In genomic region chr14:55458761-55459160, GRCm38 (mm10) we compare ENCODE assay signal across 20 mouse cellular contexts. TPM values are rescaled to one million over a fixed set of nuclear protein-coding genes. Genes with fewer than 3 reads are reported as not detected.
DNase-seq lines count a peak whose midpoint lies in the region; ATAC-seq lines count a peak whose summit lies in the region.
"Had no signal": no experiment of that assay in that cellular context is flagged by ENCODE, and none has a peak within 500 bp of the region (broad histone marks: within the 10 kb centered on the region; RNA-seq: fewer than 3 reads in every experiment).

No protein-coding gene starts in this region.

- H3K9ac ChIP-seq in forebrain, embryonic 16.5 days (replicated peaks; ENCODE audit: low read depth, low read length) = no peak overlapping the region
- H3K9ac ChIP-seq: embryonic facial prominence, embryonic 15.5 days; heart, embryonic 15.5 days; hindbrain, embryonic 14.5 days; intestine, embryonic 15.5 days had no signal

- no peak overlapping the region for H3K4me3 ChIP-seq in forebrain, embryonic 16.5 days (replicated peaks; ENCODE audit: low read length)
- H3K4me3 ChIP-seq: embryonic facial prominence, embryonic 15.5 days; erythroblast, embryonic 14.5 days; heart, adult 2 months; heart, embryonic 15.5 days; hindbrain, embryonic 10.5 days; intestine, embryonic 15.5 days had no signal

- H3K9me3 ChIP-seq in forebrain, embryonic 16.5 days (ENCODE audit: control insufficient read depth, low read length) = peaks cover 3% of the 10 kb centered on the region; the same call in 1 of the 2 replicates
- H3K9me3 ChIP-seq: heart, embryonic 15.5 days; intestine, embryonic 15.5 days had no signal

- no peak overlapping the region for H3K4me2 ChIP-seq in forebrain, embryonic 16.5 days (ENCODE audit: low read length)
- H3K4me2 ChIP-seq: embryonic facial prominence, embryonic 15.5 days; heart, embryonic 11.5 days; heart, embryonic 15.5 days; hindbrain, embryonic 14.5 days; intestine, embryonic 15.5 days had no signal

- H3K36me3 ChIP-seq in forebrain, embryonic 16.5 days (ENCODE audit: control insufficient read depth, insufficient read depth) = no peaks in the 10 kb centered on the region
- H3K36me3 ChIP-seq: embryonic facial prominence, embryonic 15.5 days; heart, embryonic 15.5 days; hindbrain, embryonic 10.5 days; intestine, embryonic 15.5 days had no signal

- intact Hi-C loops in heart, postnatal 10 days (cut with DNase I) = no loop called here

- peak; percentile 79 for ATAC-seq in forebrain, embryonic 16.5 days
- ATAC-seq: intestine, embryonic 15.5 days had no signal

- 0 out of 2 replicates have a peak, but pooled peaks cover 2% of the 10 kb centered on the region for H3K27me3 ChIP-seq in forebrain, embryonic 16.5 days (replicated peaks; ENCODE audit: control insufficient read depth, insufficient read depth, low read length)
- H3K27me3 ChIP-seq: embryonic facial prominence, embryonic 15.5 days; intestine, embryonic 15.5 days had no signal

- DNase-seq in heart, adult 11 months = peak; percentile 72
- DNase-seq in heart, postnatal 10 days = no peak
- DNase-seq in layer of hippocampus, adult 9-11 months = peak; percentile 13
- no peak for DNase-seq in layer of hippocampus, postnatal 25 days (ENCODE audit: extremely low spot score in 1 of 2, low spot score in 1 of 2)
- no peak for DNase-seq in thymus, postnatal 36 days

- 0 out of 2 replicates have a peak, but pooled peaks cover 6% of the 10 kb centered on the region for H3K4me1 ChIP-seq in forebrain, embryonic 16.5 days (replicated peaks; ENCODE audit: control insufficient read depth, insufficient read depth, low read length)
- H3K4me1 ChIP-seq: embryonic facial prominence, embryonic 15.5 days; heart, embryonic 15.5 days; hindbrain, embryonic 10.5 days had no signal

- WGBS in forebrain, embryonic 16.5 days = 45% methylated on average over 3 of the region's 3 CpGs

- H3K27ac ChIP-seq in forebrain, embryonic 16.5 days (ENCODE audit: low read length) = no peak overlapping the region
- H3K27ac ChIP-seq: embryonic facial prominence, embryonic 15.5 days; heart, adult 2 months; heart, embryonic 15.5 days; hindbrain, embryonic 10.5 days; hindbrain, embryonic 14.5 days; intestine, embryonic 15.5 days had no signal

RNA-seq across cellular contexts. Expression of gene Dhrs4, which starts 19.8 kb away (rescaled TPM):
- total RNA-seq in heart, postnatal 10 days (2021) = 100 to 1,000 TPM; 132 to 137 TPM
- total RNA-seq in layer of hippocampus, postnatal 25 days (2021) = 10 to 100 TPM; 20.7 to 22.1 TPM
- 43.3 and 48.2 TPM in 2 replicates for polyA plus RNA-seq in forebrain, embryonic 16.5 days (2015; fragmentation: Nextera tagmentation; extraction: Ambion mirVana)

RNA-seq across cellular contexts. Expression of gene Carmil3, which starts 31.7 kb away (rescaled TPM):
- total RNA-seq in heart, postnatal 10 days (2021) = 1 to 10 TPM; 2.8 to 4.6 TPM
- 10 to 100 TPM; 47.0 to 66.6 TPM for total RNA-seq in layer of hippocampus, postnatal 25 days (2021)
- polyA plus RNA-seq in forebrain, embryonic 16.5 days (2015; fragmentation: Nextera tagmentation; extraction: Ambion mirVana) = 29.4 and 38.1 TPM in 2 replicates
- polyA plus RNA-seq: erythroblast, embryonic 14.5 days had no signal

RNA-seq across cellular contexts. Expression of gene Cpne6, which starts 51.5 kb away (rescaled TPM):
- total RNA-seq in heart, postnatal 10 days (2021) = under 1 TPM in 1 of 2 experiments, not detected in 1; 0.12 TPM
- 100 to 1,000 TPM; 664 to 669 TPM for total RNA-seq in layer of hippocampus, postnatal 25 days (2021)
- 9.9 and 18.0 TPM in 2 replicates for polyA plus RNA-seq in forebrain, embryonic 16.5 days (2015; fragmentation: Nextera tagmentation; extraction: Ambion mirVana)
- total RNA-seq: adrenal gland, adult 2 months; common myeloid progenitor, adult 5-6 weeks; ES-E14; gastrocnemius, adult 8-10 months; gastrocnemius, postnatal 4 days; heart, adult 2 months; heart, postnatal 25 days had no signal
- polyA plus RNA-seq: erythroblast, embryonic 14.5 days had no signal

Comparison
In these comparisons a context has a peak if more than half of its experiments do, and no peak if none do; other contexts are left out.
1. DNase-seq: peak in heart, adult 11 months (single experiment) and layer of hippocampus, adult 9-11 months (single experiment); none in heart, postnatal 10 days (0 of 2), layer of hippocampus, postnatal 25 days (0 of 2) and thymus, postnatal 36 days (0 of 2).
2. RNA of gene Dhrs4, which starts 19.8 kb away (total RNA-seq): 132 to 137 TPM in heart, postnatal 10 days; 20.7 to 22.1 TPM in layer of hippocampus, postnatal 25 days; every median in the first group is over 4 times any median in the second.
3. RNA of gene Carmil3, which starts 31.7 kb away (total RNA-seq): 47.0 to 66.6 TPM in layer of hippocampus, postnatal 25 days; 2.8 to 4.6 TPM in heart, postnatal 10 days; every median in the first group is over 4 times any median in the second.
4. RNA of gene Cpne6, which starts 51.5 kb away (total RNA-seq): 664 to 669 TPM in layer of hippocampus, postnatal 25 days; 0.12 TPM in heart, postnatal 10 days; every median in the first group is over 100 times any median in the second.